Mouse (Mus musculus) bone marrow, adult 2 months (tissue): ENCODE results near the gene Kcnk13. TPM values are rescaled to one million over a fixed set of nuclear protein-coding genes. Genes with fewer than 3 reads are reported as not detected.

Experiments
- H3K27ac ChIP-seq: fragments of 200-500 bp; 2 replicates; pipeline ENCODE4 v1.5.1; 2012; ENCODE audit warnings: low read depth, mild to moderate bottlenecking, control low read depth, inconsistent platforms, low read length; ENCODE audit not compliant: control insufficient read depth, poor library complexity, insufficient read depth
- H3K4me1 ChIP-seq: fragments of 200-500 bp; 2 replicates; pipeline ENCODE4 v1.6.1; 2011; ENCODE audit warnings: low read length; ENCODE audit not compliant: control insufficient read depth, insufficient read depth
- H3K4me3 ChIP-seq: fragments of 200-500 bp; replicated peaks from 2 replicates; pipeline ENCODE3; 2011; ENCODE audit warnings: mild to moderate bottlenecking, low read depth, low read length, control low read depth; ENCODE audit not compliant: control insufficient read depth
- CTCF ChIP-seq: fragments of 200-500 bp; IDR thresholded peaks from 2 replicates; pipeline ENCODE4 v1.5.1; 2011; ENCODE audit warnings: low read length, control low read depth; ENCODE audit not compliant: control insufficient read depth, insufficient read depth
- POLR2A ChIP-seq: fragments of 200-500 bp; IDR thresholded peaks from 2 replicates; pipeline ENCODE4 v1.6.1; 2011; ENCODE audit warnings: low read depth, mild to moderate bottlenecking, control low read depth, low read length, borderline replicate concordance; ENCODE audit not compliant: control insufficient read depth
- WGBS: fragments of 180-500 bp; shearing (Covaris S2); methylation state at CpG from one replicate; pipeline ENCODE4 v1.1.7; 2018; 5-methylcytosine and 5-hydroxymethylcytosine counted together
- polyA plus RNA-seq: library from polyadenylated mRNA; stranded (reverse); fragments of >200 nt; gene quantifications from 2 replicates; pipeline ENCODE4 v1.2.4, GENCODE M21; 2011; ENCODE audit warnings: low replicate concordance; ENCODE audit not compliant: missing spikeins, insufficient read depth, insufficient read length

Gene Kcnk13
- polyA plus RNA-seq, 1 experiment = 0.82 TPM

DNA sequence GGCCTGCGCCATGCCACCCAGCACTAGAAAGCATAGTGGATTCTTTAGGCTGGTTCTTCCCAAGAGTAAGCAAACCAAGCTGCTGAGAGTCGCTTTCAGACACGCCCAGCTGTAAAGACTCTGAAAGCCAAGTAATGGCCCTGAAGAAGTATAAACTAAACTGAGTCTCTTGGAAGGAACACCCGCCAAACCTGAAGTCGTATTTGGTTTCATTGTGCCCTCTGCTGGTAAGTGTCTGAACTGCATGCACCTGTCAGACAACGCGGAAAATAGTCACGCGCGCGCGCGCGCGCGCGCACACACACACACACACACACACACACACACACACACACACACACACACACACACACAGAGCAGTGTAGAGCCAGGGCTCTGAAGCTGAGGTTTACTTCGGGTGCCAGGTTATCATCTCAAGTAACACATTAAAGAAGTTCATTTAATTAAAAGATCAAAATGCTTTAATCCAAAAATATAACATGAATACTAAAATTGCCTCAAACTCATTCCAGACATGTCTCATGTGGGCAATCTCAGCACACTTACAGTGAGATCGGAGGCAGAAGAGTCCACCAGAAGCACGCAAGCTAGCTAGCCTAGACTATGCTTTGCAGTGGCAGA lies 142.1 kb downstream of the Kcnk13 start:
- Histone ChIP-seq H3K4me3 (no peak overlapping the region), H3K27ac (no peak overlapping the region), H3K4me1 (peaks cover 1% of the 10 kb centered on the region)
- 12% methylated on average over 20 of the region's 20 CpGs for whole genome bisulfite sequencing
- no peak for TF ChIP-seq POLR2A
- peak; percentile 60 for TF ChIP-seq CTCF

DNA sequence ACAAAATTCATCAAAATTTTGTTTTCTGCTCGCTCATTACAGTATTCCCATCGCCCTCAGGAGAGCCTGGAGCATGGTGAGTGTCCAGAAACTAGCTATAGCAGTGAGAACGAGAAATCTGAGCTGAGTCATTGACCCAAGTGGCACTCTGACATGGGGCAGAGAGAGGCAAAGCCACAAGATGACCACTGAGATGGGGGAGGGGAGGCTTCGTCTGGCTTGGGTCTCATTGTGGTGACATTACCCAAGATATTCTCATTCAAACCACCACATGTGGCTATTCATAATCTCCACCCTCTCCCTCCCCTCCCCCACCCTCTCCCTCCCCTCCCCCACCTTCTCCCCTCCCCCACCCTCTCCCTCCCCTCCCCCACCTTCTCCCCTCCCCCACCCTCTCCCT lies 143.1 kb downstream of the Kcnk13 start:
- Histone ChIP-seq H3K27ac (no peak overlapping the region), H3K4me3 (no peak overlapping the region), H3K4me1 (peaks cover 3% of the 10 kb centered on the region)
- no peak for TF ChIP-seq CTCF
- no peak for TF ChIP-seq POLR2A
- WGBS = 47% methylated on average over 4 of the region's 4 CpGs

DNA sequence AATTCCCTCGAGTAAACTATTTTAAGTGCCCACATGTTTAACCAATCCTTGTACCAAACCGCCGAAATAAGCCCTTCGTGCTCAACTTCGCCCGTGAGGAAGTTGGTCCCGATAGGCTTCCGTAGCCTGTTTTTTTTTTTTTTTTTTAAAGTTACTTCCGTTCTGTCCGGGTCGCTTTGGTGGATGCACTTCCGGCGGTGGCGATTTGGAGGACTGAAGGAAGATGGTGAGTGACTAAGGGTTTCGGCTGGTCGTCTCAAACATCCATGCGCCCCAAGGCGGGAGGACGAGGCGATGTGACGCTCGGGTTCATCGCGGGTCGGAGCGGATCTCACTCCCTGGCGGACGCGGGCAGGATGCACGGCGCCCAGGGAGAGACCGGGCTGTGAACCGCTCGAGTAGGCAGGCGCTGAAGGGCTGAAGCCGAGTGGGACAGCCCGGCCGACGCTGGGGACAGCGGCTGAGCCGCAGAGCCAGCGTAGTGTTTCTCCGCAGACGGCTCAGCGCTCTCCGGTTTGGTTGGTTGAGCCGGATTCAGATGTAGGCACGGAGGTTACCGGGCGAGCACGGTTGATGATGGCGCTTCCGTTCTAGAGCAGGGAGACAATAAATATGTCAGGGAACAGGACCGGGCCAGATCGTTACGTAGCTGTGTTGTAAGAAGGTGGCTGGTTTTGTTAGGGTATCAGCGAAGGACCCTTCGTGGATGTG lies 145.8 kb downstream of the Kcnk13 start, which contains the start of gene Psmc1:
Gene Psmc1, plus strand, starts transcription at position 169 of the 711 bp plus-strand sequence.
- peak; percentile 9; the same call in 1 of the 2 replicates for TF ChIP-seq CTCF
- TF ChIP-seq POLR2A = peak; percentile 74; the same call in 1 of the 2 replicates
- WGBS = under 1% methylated on average over 58 of the region's 58 CpGs
- peaks cover 3% of the 10 kb centered on the region for H3K4me1 ChIP-seq
- H3K4me3 ChIP-seq = peak within 1 kb of the TSS; percentile 94
- H3K27ac ChIP-seq = peak within 1 kb of the TSS; percentile 95

Other genes starting within 250 kb of the Kcnk13 start
- gene Efcab11, start 80.1 kb upstream of the Kcnk13 start, polyA plus RNA-seq = 4.7 and 7.1 TPM in 2 replicates
- gene Tdp1, start 80.0 kb upstream of the Kcnk13 start, polyA plus RNA-seq = 10.4 and 25.1 TPM in 2 replicates
- gene Psmc1, start 145.7 kb downstream of the Kcnk13 start, polyA plus RNA-seq = 93.6 and 165 TPM in 2 replicates
- 10.0 and 19.8 TPM in 2 replicates for gene Nrde2, start 195.2 kb downstream of the Kcnk13 start, polyA plus RNA-seq
- gene Calm1, start 234.9 kb downstream of the Kcnk13 start, polyA plus RNA-seq = 105 and 143 TPM in 2 replicates